ENCODE assay signal across 16 mouse cellular contexts in the genomic region with DNA sequence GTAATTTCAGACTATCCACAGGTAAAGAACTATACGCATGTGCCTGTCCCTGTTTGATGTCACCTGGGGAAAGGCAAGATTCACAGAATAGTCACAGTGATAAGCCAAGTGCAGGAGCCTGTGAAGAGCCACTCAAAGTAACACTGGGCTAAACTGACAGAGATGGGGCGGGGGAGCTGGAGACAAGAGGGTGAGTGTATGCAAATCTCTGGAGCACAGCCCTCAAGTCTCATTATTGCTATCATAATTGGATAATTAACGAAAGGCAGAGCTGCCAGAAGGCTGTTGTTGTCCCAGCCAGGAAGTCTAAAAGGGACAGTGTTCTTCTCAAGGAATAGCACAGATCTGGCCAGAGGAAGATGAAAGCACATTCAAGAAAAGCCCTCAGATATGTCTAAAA.
DNase-seq lines count a peak whose midpoint lies in the region; ATAC-seq lines count a peak whose summit lies in the region.
"Had no signal": no experiment of that assay in that cellular context is flagged by ENCODE, and none has a peak within 500 bp of the region (broad histone marks: within the 10 kb centered on the region; RNA-seq: fewer than 3 reads in every experiment).

No protein-coding gene starts in this region.

- H3K27me3 ChIP-seq in forebrain, embryonic 11.5 days (ENCODE audit: control insufficient read depth, insufficient read depth, low read length) = no peaks in the 10 kb centered on the region
- H3K27me3 ChIP-seq in forebrain, embryonic 10.5 days (ENCODE audit: poor library complexity, severe bottlenecking) = peaks cover 22% of the 10 kb centered on the region
- H3K27me3 ChIP-seq in hindbrain, embryonic 12.5 days = no peaks in the 10 kb centered on the region
- no peaks in the 10 kb centered on the region for H3K27me3 ChIP-seq in hindbrain, embryonic 10.5 days (ENCODE audit: insufficient read depth, poor library complexity, severe bottlenecking)
- H3K27me3 ChIP-seq in forebrain, embryonic 14.5 days (replicated peaks; ENCODE audit: control insufficient read depth, insufficient read depth, low read length) = no peaks in the 10 kb centered on the region
- H3K27me3 ChIP-seq in intestine, embryonic 16.5 days (replicated peaks; ENCODE audit: control insufficient read depth, insufficient read depth, low read length) = no peaks in the 10 kb centered on the region

- no peaks in the 10 kb centered on the region for H3K36me3 ChIP-seq in forebrain, embryonic 11.5 days (ENCODE audit: control insufficient read depth, insufficient read depth, low read length)
- no peaks in the 10 kb centered on the region for H3K36me3 ChIP-seq in forebrain, embryonic 10.5 days (replicated peaks)
- no peaks in the 10 kb centered on the region for H3K36me3 ChIP-seq in hindbrain, embryonic 12.5 days
- H3K36me3 ChIP-seq in hindbrain, embryonic 10.5 days = no peaks in the 10 kb centered on the region
- H3K36me3 ChIP-seq in forebrain, embryonic 14.5 days (ENCODE audit: control insufficient read depth, insufficient read depth, low read length) = no peaks in the 10 kb centered on the region
- H3K36me3 ChIP-seq in intestine, embryonic 16.5 days (ENCODE audit: control insufficient read depth, insufficient read depth, low read length) = no peaks in the 10 kb centered on the region

- WGBS in forebrain, embryonic 11.5 days = 46% methylated on average over 3 of the region's 3 CpGs
- WGBS in forebrain, embryonic 10.5 days = 67% methylated on average over 3 of the region's 3 CpGs
- 63% methylated on average over 3 of the region's 3 CpGs for WGBS in hindbrain, embryonic 12.5 days
- WGBS in hindbrain, embryonic 10.5 days = 78% methylated on average over 3 of the region's 3 CpGs
- 24% methylated on average over 3 of the region's 3 CpGs for WGBS in forebrain, embryonic 14.5 days
- WGBS in intestine, embryonic 16.5 days = 68% methylated on average over 3 of the region's 3 CpGs

- no peak overlapping the region for H3K4me3 ChIP-seq in forebrain, embryonic 11.5 days (ENCODE audit: low read depth, low read length)
- H3K4me3 ChIP-seq in forebrain, embryonic 10.5 days = no peak overlapping the region
- no peak overlapping the region for H3K4me3 ChIP-seq in hindbrain, embryonic 12.5 days
- no peak overlapping the region for H3K4me3 ChIP-seq in hindbrain, embryonic 10.5 days
- H3K4me3 ChIP-seq in forebrain, embryonic 14.5 days (ENCODE audit: low read depth, low read length) = no peak overlapping the region
- H3K4me3 ChIP-seq in intestine, embryonic 16.5 days (ENCODE audit: low read length) = no peak overlapping the region
- H3K4me3 ChIP-seq: gastrocnemius, adult 2 months had no signal

- peak; percentile 50 for DNase-seq in forebrain, embryonic 11.5 days (ENCODE audit: low spot score)
- DNase-seq in forebrain, embryonic 10.5 days (ENCODE audit: extremely low spot score, low spot score) = no peak
- no peak for DNase-seq in hindbrain, embryonic 10.5 days (ENCODE audit: low spot score)
- DNase-seq in forebrain, embryonic 14.5 days (ENCODE audit: low spot score) = peak; percentile 79
- no peak for DNase-seq in ovary, adult 18-20 months (ENCODE audit: low spot score)
- DNase-seq in spleen, postnatal 10 days (ENCODE audit: low spot score in 2 of 2) = no peak
- DNase-seq: adrenal gland, postnatal 10 days; cerebellum, postnatal 36 days; gastrocnemius, adult 2 months; layer of hippocampus, adult 9-11 months; lung, embryonic 14.5 days; right cerebral cortex, postnatal 4 days; thymus, postnatal 25 days had no signal

- peaks cover 4% of the 10 kb centered on the region; the same call in 1 of the 2 replicates for H3K4me1 ChIP-seq in forebrain, embryonic 11.5 days (replicated peaks; ENCODE audit: control insufficient read depth, insufficient read depth, low read length)
- H3K4me1 ChIP-seq in forebrain, embryonic 10.5 days = peaks cover 15% of the 10 kb centered on the region
- H3K4me1 ChIP-seq in hindbrain, embryonic 12.5 days = peaks cover 7% of the 10 kb centered on the region
- peaks cover 20% of the 10 kb centered on the region for H3K4me1 ChIP-seq in hindbrain, embryonic 10.5 days (replicated peaks)
- H3K4me1 ChIP-seq in forebrain, embryonic 14.5 days (ENCODE audit: control insufficient read depth, insufficient read depth, low read length) = peaks cover 11% of the 10 kb centered on the region
- H3K4me1 ChIP-seq in intestine, embryonic 16.5 days (ENCODE audit: control insufficient read depth, insufficient read depth, low read length) = no peaks in the 10 kb centered on the region

- no peak overlapping the region for H3K9ac ChIP-seq in forebrain, embryonic 11.5 days (ENCODE audit: low read length)
- H3K9ac ChIP-seq in hindbrain, embryonic 12.5 days = no peak overlapping the region
- no peak overlapping the region for H3K9ac ChIP-seq in forebrain, embryonic 14.5 days (ENCODE audit: low read length)
- no peak overlapping the region for H3K9ac ChIP-seq in intestine, embryonic 16.5 days (ENCODE audit: low read depth, low read length)
- H3K9ac ChIP-seq: lung, embryonic 14.5 days had no signal

- H3K27ac ChIP-seq in forebrain, embryonic 11.5 days (ENCODE audit: low read depth, low read length) = no peak overlapping the region
- no peak overlapping the region for H3K27ac ChIP-seq in forebrain, embryonic 10.5 days
- no peak overlapping the region for H3K27ac ChIP-seq in hindbrain, embryonic 12.5 days
- H3K27ac ChIP-seq in hindbrain, embryonic 10.5 days = no peak overlapping the region
- H3K27ac ChIP-seq in forebrain, embryonic 14.5 days (ENCODE audit: low read depth, low read length) = no peak overlapping the region
- H3K27ac ChIP-seq in intestine, embryonic 16.5 days (ENCODE audit: low read length) = no peak overlapping the region
- H3K27ac ChIP-seq: gastrocnemius, adult 2 months; kidney, postnatal 0 days had no signal

- H3K9me3 ChIP-seq in forebrain, embryonic 11.5 days (ENCODE audit: control insufficient read depth, low read length) = no peaks in the 10 kb centered on the region
- no peaks in the 10 kb centered on the region for H3K9me3 ChIP-seq in forebrain, embryonic 10.5 days
- no peaks in the 10 kb centered on the region for H3K9me3 ChIP-seq in hindbrain, embryonic 12.5 days (replicated peaks)
- no peaks in the 10 kb centered on the region for H3K9me3 ChIP-seq in hindbrain, embryonic 10.5 days
- no peaks in the 10 kb centered on the region for H3K9me3 ChIP-seq in forebrain, embryonic 14.5 days (replicated peaks; ENCODE audit: control insufficient read depth, low read length)
- H3K9me3 ChIP-seq in intestine, embryonic 16.5 days (ENCODE audit: control insufficient read depth, low read length) = no peaks in the 10 kb centered on the region

- ATAC-seq in forebrain, embryonic 11.5 days (replicated peaks; ENCODE audit: low FRiP score) = peak; percentile 67; the same call in 1 of the 2 replicates
- peak; percentile 73 for ATAC-seq in hindbrain, embryonic 12.5 days (ENCODE audit: low FRiP score)
- ATAC-seq in forebrain, embryonic 14.5 days = peak; percentile 86
- ATAC-seq in intestine, embryonic 16.5 days = peak; percentile 16; the same call in 1 of the 2 replicates

- H3K4me2 ChIP-seq in forebrain, embryonic 11.5 days (ENCODE audit: low read depth, low read length, severe bottlenecking) = no peak overlapping the region
- no peak overlapping the region for H3K4me2 ChIP-seq in hindbrain, embryonic 12.5 days (replicated peaks)
- H3K4me2 ChIP-seq in forebrain, embryonic 14.5 days (ENCODE audit: low read length) = no peak overlapping the region
- H3K4me2 ChIP-seq in intestine, embryonic 16.5 days (ENCODE audit: low read depth, low read length) = no peak overlapping the region
- H3K4me2 ChIP-seq: lung, embryonic 14.5 days had no signal

Comparison
In these comparisons a context has a peak if more than half of its experiments do, and no peak if none do; other contexts are left out.
1. DNase-seq: peak in forebrain, embryonic 11.5 days (single experiment) and forebrain, embryonic 14.5 days (single experiment); none in forebrain, embryonic 10.5 days (single experiment), hindbrain, embryonic 10.5 days (single experiment), ovary, adult 18-20 months (single experiment) and spleen, postnatal 10 days (0 of 2).
2. ATAC-seq: peak in every context shown above with its lines; median percentile 86 in forebrain, embryonic 14.5 days; 73 in hindbrain, embryonic 12.5 days; 67 in forebrain, embryonic 11.5 days; 16 in intestine, embryonic 16.5 days.